Mouse (Mus musculus) limb, embryonic 15.5 days (tissue): ENCODE data around the gene Rsph1. TPM values are rescaled to one million over a fixed set of nuclear protein-coding genes. Genes with fewer than 3 reads are reported as not detected.

Experiments
- ATAC-seq: fragments of 200-750 bp; cut with Nextera tagmentation; 2 replicates; pipeline ENCODE4 v1.8.0; 2017; ENCODE audit warnings: low read depth, moderate TSS enrichment; ENCODE audit not compliant: insufficient number of reproducible peaks, low FRiP score, low TSS enrichment
- H3K27ac ChIP-seq: fragments of 300-500 bp; sonication (generic); 2 replicates; pipeline ENCODE4 v1.5.1; 2015; ENCODE audit warnings: moderate library complexity, mild to moderate bottlenecking, inconsistent platforms
- H3K27me3 ChIP-seq: fragments of 300-500 bp; sonication (generic); 2 replicates; pipeline ENCODE4 v1.6.1; 2015; ENCODE audit warnings: inconsistent platforms
- H3K36me3 ChIP-seq: fragments of 300-500 bp; sonication (generic); 2 replicates; pipeline ENCODE4 v1.6.1; 2015; ENCODE audit warnings: inconsistent platforms
- H3K4me1 ChIP-seq: fragments of 300-500 bp; sonication (generic); 2 replicates; pipeline ENCODE4 v1.6.1; 2015; ENCODE audit warnings: inconsistent platforms
- H3K4me2 ChIP-seq: fragments of 300-500 bp; sonication (generic); 2 replicates; pipeline ENCODE4 v1.6.1; 2015; ENCODE audit warnings: mild to moderate bottlenecking, inconsistent platforms
- H3K4me3 ChIP-seq: fragments of 300-500 bp; sonication (generic); 2 replicates; pipeline ENCODE4 v1.5.1; 2015; ENCODE audit warnings: mild to moderate bottlenecking, inconsistent platforms
- H3K9ac ChIP-seq: fragments of 300-500 bp; sonication (generic); 2 replicates; pipeline ENCODE4 v1.6.1; 2015; ENCODE audit warnings: inconsistent platforms
- H3K9me3 ChIP-seq: fragments of 300-500 bp; sonication (generic); 2 replicates; pipeline ENCODE4 v1.6.1; 2016; ENCODE audit warnings: inconsistent platforms
- WGBS: fragments of 180-500 bp; shearing (Covaris S2); methylation state at CpG from one replicate; pipeline ENCODE4 v1.1.7; 2015; 5-methylcytosine and 5-hydroxymethylcytosine counted together
- polyA plus RNA-seq: library from polyadenylated mRNA; unstranded; fragments of >200 nt; fragmentation: Nextera tagmentation; extraction: Ambion mirVana; gene quantifications from 2 replicates; pipeline ENCODE4 v1.2.1, GENCODE M21; 2015

Gene Rsph1
- polyA plus RNA-seq, 1 experiment from 2014 or later, result 0.70 TPM

GRCm38 (mm10) chr17:31241156-31241555, 36.0 kb downstream of the Rsph1 start:
- H3K27me3 ChIP-seq, result no peaks in the 10 kb centered on the region
- no peaks in the 10 kb centered on the region for H3K4me1 ChIP-seq
- ATAC-seq, result no peak
- no peak overlapping the region for H3K4me2 ChIP-seq
- 79% methylated on average over 8 of the region's 8 CpGs for WGBS
- no peak overlapping the region for H3K27ac ChIP-seq
- no peaks in the 10 kb centered on the region for H3K36me3 ChIP-seq
- H3K9ac ChIP-seq, result no peak overlapping the region
- H3K4me3 ChIP-seq, result no peak overlapping the region
- H3K9me3 ChIP-seq, result no peaks in the 10 kb centered on the region

GRCm38 (mm10) chr17:31238234-31239020, 38.8 kb downstream of the Rsph1 start:
- H3K27me3 ChIP-seq, result no peaks in the 10 kb centered on the region
- no peaks in the 10 kb centered on the region for H3K4me1 ChIP-seq
- H3K4me2 ChIP-seq, result no peak overlapping the region
- H3K4me3 ChIP-seq, result no peak overlapping the region
- no peaks in the 10 kb centered on the region for H3K9me3 ChIP-seq
- ATAC-seq, result no peak
- 79% methylated on average over 7 of the region's 7 CpGs for WGBS
- H3K36me3 ChIP-seq, result no peaks in the 10 kb centered on the region
- H3K27ac ChIP-seq, result no peak overlapping the region
- H3K9ac ChIP-seq, result no peak overlapping the region

GRCm38 (mm10) chr17:31235915-31236314, 41.3 kb downstream of the Rsph1 start:
- Histone ChIP-seq H3K4me3 (no peak overlapping the region), H3K27ac (no peak overlapping the region), H3K9me3 (no peaks in the 10 kb centered on the region), H3K36me3 (no peaks in the 10 kb centered on the region), H3K4me2 (no peak overlapping the region), H3K9ac (no peak overlapping the region), H3K4me1 (0 out of 2 replicates have a peak, but pooled peaks cover 5% of the 10 kb centered on the region), H3K27me3 (no peaks in the 10 kb centered on the region)
- ATAC-seq, result no peak
- 94% methylated on average over 1 of the region's 1 CpGs for WGBS

DNA sequence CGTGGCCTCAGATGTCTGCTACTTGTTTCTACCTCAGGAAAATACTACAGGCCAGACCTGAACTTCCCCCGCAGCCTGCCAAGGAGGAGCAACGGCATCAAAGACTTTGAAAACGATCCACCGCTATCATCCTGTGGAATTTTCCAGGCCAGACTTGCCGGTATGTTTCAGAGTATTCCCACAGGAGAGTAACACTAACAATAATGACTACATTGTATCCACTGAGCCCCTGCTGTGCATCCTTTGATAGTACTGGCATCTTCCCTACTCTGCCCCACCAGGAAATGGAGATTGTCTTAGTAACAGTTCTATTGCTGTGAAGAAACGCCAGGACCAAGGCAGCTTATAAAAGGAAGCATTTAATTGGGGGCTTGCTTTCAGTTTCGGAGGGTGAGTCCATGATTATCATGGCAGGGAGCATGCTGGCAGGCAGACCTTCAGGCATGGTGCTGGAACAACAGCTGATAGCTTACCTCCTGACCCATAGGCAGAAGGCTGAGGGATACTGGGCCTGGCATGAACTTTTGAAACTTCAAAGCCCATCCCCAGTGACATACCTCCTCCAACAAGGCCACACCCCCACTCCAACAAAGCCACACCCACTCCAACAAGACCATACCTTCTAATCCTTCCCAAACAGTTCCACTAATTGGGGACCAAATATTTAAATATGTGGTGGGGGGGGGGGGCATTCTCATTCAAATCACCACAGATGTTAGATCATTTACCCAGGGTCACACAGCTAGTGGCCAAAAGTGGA, 44.8 kb downstream of the Rsph1 start:
- ATAC-seq, result no peak
- no peaks in the 10 kb centered on the region for H3K9me3 ChIP-seq
- peaks cover 3% of the 10 kb centered on the region; the same call in 1 of the 2 replicates for H3K27me3 ChIP-seq
- no peak overlapping the region for H3K4me2 ChIP-seq
- WGBS, result 43% methylated on average over 8 of the region's 8 CpGs
- no peaks in the 10 kb centered on the region for H3K36me3 ChIP-seq
- no peak overlapping the region for H3K27ac ChIP-seq
- no peak overlapping the region for H3K9ac ChIP-seq
- H3K4me1 ChIP-seq, result 0 out of 2 replicates have a peak, but pooled peaks cover 5% of the 10 kb centered on the region
- H3K4me3 ChIP-seq, result no peak overlapping the region

- no peak for ATAC-seq
- H3K27ac ChIP-seq, result no peak overlapping the region
- no peaks in the 10 kb centered on the region for H3K36me3 ChIP-seq
- 0 out of 2 replicates have a peak, but pooled peaks cover 5% of the 10 kb centered on the region for H3K4me1 ChIP-seq
- peaks cover 3% of the 10 kb centered on the region; the same call in 1 of the 2 replicates for H3K27me3 ChIP-seq
- H3K4me3 ChIP-seq, result no peak overlapping the region
- 68% methylated on average over 6 of the region's 6 CpGs for WGBS
- H3K9ac ChIP-seq, result no peak overlapping the region
- H3K4me2 ChIP-seq, result no peak overlapping the region
- H3K9me3 ChIP-seq, result no peaks in the 10 kb centered on the region
These were observed 45.4 kb downstream of the Rsph1 start for GRCm38 (mm10) chr17:31231780-31232179.

- H3K9ac ChIP-seq, result no peak overlapping the region
- H3K9me3 ChIP-seq, result no peaks in the 10 kb centered on the region
- 79% methylated on average over 7 of the region's 7 CpGs for WGBS
- no peaks in the 10 kb centered on the region for H3K36me3 ChIP-seq
- peaks cover 3% of the 10 kb centered on the region; the same call in 1 of the 2 replicates for H3K27me3 ChIP-seq
- H3K4me2 ChIP-seq, result no peak overlapping the region
- H3K4me1 ChIP-seq, result peaks cover 3% of the 10 kb centered on the region; the same call in 1 of the 2 replicates
- no peak overlapping the region for H3K27ac ChIP-seq
- ATAC-seq, result no peak
- no peak overlapping the region for H3K4me3 ChIP-seq
These were observed 50.3 kb downstream of the Rsph1 start for GRCm38 (mm10) chr17:31226931-31227330.

DNA sequence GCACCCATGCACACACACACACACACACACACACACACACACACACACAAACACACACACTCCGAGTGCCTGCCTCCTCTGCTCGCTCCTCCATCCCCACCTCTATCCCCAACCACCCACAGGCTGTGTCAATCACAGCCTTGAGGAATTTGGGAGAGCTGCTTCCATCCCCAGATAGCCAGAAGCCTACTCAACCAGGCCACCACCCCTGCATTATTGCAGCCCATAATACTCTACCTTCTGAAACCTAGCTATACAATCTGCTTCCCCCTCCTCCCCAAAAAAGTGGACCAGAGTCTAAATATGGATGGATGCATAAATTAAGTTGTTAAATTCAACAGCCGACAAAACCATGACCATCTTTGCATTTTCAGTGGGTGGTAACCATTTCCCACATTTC, 50.8 kb downstream of the Rsph1 start:
- Histone ChIP-seq H3K9ac (no peak overlapping the region), H3K27me3 (peaks cover 3% of the 10 kb centered on the region; the same call in 1 of the 2 replicates), H3K9me3 (no peaks in the 10 kb centered on the region), H3K4me2 (no peak overlapping the region), H3K36me3 (no peaks in the 10 kb centered on the region), H3K27ac (no peak overlapping the region), H3K4me1 (no peaks in the 10 kb centered on the region; the same call in 1 of the 2 replicates), H3K4me3 (no peak overlapping the region)
- ATAC-seq, result no peak
- WGBS, result 74% methylated on average over 3 of the region's 3 CpGs

- Histone ChIP-seq H3K9me3 (no peaks in the 10 kb centered on the region), H3K36me3 (no peaks in the 10 kb centered on the region), H3K4me3 (no peak overlapping the region), H3K27ac (no peak overlapping the region), H3K27me3 (peaks cover 3% of the 10 kb centered on the region; the same call in 1 of the 2 replicates), H3K4me1 (no peaks in the 10 kb centered on the region; the same call in 1 of the 2 replicates), H3K9ac (no peak overlapping the region), H3K4me2 (no peak overlapping the region)
- ATAC-seq, result no peak
- WGBS, result 69% methylated on average over 8 of the region's 8 CpGs
These were observed 52.6 kb downstream of the Rsph1 start for GRCm38 (mm10) chr17:31224591-31224990.

GRCm38 (mm10) chr17:31223835-31224234, 53.3 kb downstream of the Rsph1 start:
- Histone ChIP-seq H3K27ac (no peak overlapping the region), H3K4me3 (no peak overlapping the region), H3K9me3 (no peaks in the 10 kb centered on the region), H3K9ac (no peak overlapping the region), H3K27me3 (peaks cover 3% of the 10 kb centered on the region; the same call in 1 of the 2 replicates), H3K36me3 (no peaks in the 10 kb centered on the region), H3K4me2 (no peak overlapping the region), H3K4me1 (no peaks in the 10 kb centered on the region; the same call in 1 of the 2 replicates)
- no peak for ATAC-seq
- 73% methylated on average over 7 of the region's 7 CpGs for WGBS

DNA sequence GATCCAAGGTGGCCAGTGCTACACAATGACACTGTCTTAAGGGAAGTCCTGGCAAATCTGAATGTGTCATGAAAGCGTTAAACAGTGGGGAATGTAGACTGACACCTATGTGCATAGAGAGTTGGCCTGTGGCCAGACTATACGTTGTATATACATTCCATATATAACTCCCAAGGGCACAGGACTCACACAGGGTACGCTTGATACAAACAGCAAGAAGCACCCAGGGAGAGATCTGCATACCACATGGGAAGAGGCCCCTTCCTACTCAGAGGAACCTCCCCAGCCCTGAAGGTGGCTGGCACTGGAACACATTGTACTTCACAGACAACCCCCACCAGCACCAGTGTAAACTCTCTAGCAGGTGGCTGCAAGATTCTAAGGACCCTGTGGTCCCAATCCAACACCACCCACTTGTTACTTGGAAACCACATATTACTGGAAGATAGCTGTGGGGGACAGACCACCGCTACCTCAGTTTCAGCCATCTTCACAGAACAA, 54.3 kb downstream of the Rsph1 start:
- Histone ChIP-seq H3K9ac (no peak overlapping the region), H3K9me3 (no peaks in the 10 kb centered on the region), H3K4me1 (no peaks in the 10 kb centered on the region; the same call in 1 of the 2 replicates), H3K36me3 (no peaks in the 10 kb centered on the region), H3K4me3 (no peak overlapping the region), H3K27me3 (peaks cover under 1% of the 10 kb centered on the region; the same call in 1 of the 2 replicates), H3K27ac (no peak overlapping the region), H3K4me2 (no peak overlapping the region)
- ATAC-seq, result no peak
- 38% methylated on average over 4 of the region's 4 CpGs for WGBS

GRCm38 (mm10) chr17:31216068-31216955, 60.9 kb downstream of the Rsph1 start:
- Histone ChIP-seq H3K27me3 (no peaks in the 10 kb centered on the region), H3K4me2 (no peak overlapping the region), H3K9me3 (no peaks in the 10 kb centered on the region), H3K4me1 (0 out of 2 replicates have a peak, but pooled peaks cover 3% of the 10 kb centered on the region), H3K4me3 (no peak overlapping the region), H3K36me3 (no peaks in the 10 kb centered on the region), H3K27ac (no peak overlapping the region), H3K9ac (no peak overlapping the region)
- no peak for ATAC-seq
- 45% methylated on average over 5 of the region's 5 CpGs for WGBS
